Mouse (Mus musculus) forebrain, embryonic 14.5 days (tissue): Measurements from ENCODE around the gene Fkrp. TPM values are rescaled to one million over a fixed set of nuclear protein-coding genes. Genes with fewer than 3 reads are reported as not detected.
A peak's percentile ranks its signal among the peaks of the same experiment; 100 is the strongest.

Experiments
- ATAC-seq: fragments of 200-750 bp; cut with Nextera tagmentation; 2 replicates; pipeline ENCODE4 v1.8.0; 2017; ENCODE audit warnings: mild to moderate bottlenecking, moderate library complexity
- DNase-seq: peaks from one replicate; pipeline ENCODE4 v3.0.0-alpha.2; 2015; ENCODE audit warnings: low spot score
- H3K27ac ChIP-seq: fragments of 300-500 bp; sonication (generic); 2 replicates; pipeline ENCODE4 v1.5.1; 2014; ENCODE audit warnings: low read depth, mild to moderate bottlenecking, control low read depth, low read length, moderate library complexity
- H3K27me3 ChIP-seq: fragments of 300-500 bp; sonication (generic); replicated peaks from 2 replicates; pipeline ENCODE4 v1.6.1; 2014; ENCODE audit warnings: low read length, control low read depth, mixed read lengths; ENCODE audit not compliant: control insufficient read depth, insufficient read depth
- H3K36me3 ChIP-seq: fragments of 300-500 bp; sonication (generic); 2 replicates; pipeline ENCODE4 v1.6.1; 2014; ENCODE audit warnings: low read length, control low read depth; ENCODE audit not compliant: control insufficient read depth, insufficient read depth
- H3K4me1 ChIP-seq: fragments of 300-500 bp; sonication (generic); 2 replicates; pipeline ENCODE4 v1.6.1; 2014; ENCODE audit warnings: antibody characterized with exemption, low read length, control low read depth; ENCODE audit not compliant: control insufficient read depth, insufficient read depth
- H3K4me2 ChIP-seq: fragments of 300-500 bp; sonication (generic); 2 replicates; pipeline ENCODE4 v1.6.1; 2014; ENCODE audit warnings: mild to moderate bottlenecking, control low read depth, low read length
- H3K4me3 ChIP-seq: fragments of 300-500 bp; sonication (generic); 2 replicates; pipeline ENCODE4 v1.5.1; 2014; ENCODE audit warnings: low read depth, low read length, control low read depth
- H3K9ac ChIP-seq: fragments of 300-500 bp; sonication (generic); 2 replicates; pipeline ENCODE4 v1.6.1; 2014; ENCODE audit warnings: mild to moderate bottlenecking, low read length, control low read depth, moderate library complexity
- H3K9me3 ChIP-seq: fragments of 300-500 bp; sonication (generic); replicated peaks from 2 replicates; pipeline ENCODE4 v1.6.1; 2016; ENCODE audit warnings: low read length, control low read depth, mixed read lengths; ENCODE audit not compliant: control insufficient read depth
- WGBS: fragments of 180-500 bp; shearing (Covaris S2); extraction: QIAGEN DNeasy Blood & Tissue Kit; methylation state at CpG from one replicate; pipeline ENCODE4 v1.1.7; 2014; 5-methylcytosine and 5-hydroxymethylcytosine counted together
- polyA plus RNA-seq: library from polyadenylated mRNA; unstranded; fragments of >200 nt; fragmentation: Nextera tagmentation; extraction: Ambion mirVana; gene quantifications from 2 replicates; pipeline ENCODE4 v1.2.1, GENCODE M21; 2014

The Fkrp gene
- polyA plus RNA-seq, 1 experiment from 2014 or later = 26.4 TPM

DNA sequence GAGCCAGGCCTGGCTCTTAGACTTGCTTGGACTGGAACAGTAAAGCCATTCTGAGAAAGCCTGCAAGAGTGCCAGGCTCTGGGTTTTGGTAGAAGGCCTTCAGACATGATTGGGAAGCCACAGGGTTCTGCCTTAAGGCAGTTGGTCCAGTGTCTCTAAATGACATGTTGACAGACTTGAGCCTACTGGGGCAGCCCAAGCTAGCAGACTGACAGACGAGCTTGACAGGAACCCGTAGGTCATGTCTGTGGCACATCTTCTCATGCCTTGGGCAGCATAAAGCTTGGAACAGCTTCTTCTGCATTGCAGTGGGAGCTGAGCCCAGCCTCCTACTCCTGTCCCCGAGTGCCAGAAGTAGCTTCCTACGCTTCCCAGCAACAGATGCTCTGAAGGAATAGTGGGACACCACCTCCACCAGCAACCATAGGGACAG, 5.2 kb upstream of the Fkrp start:
- DNase-seq (no peak), ATAC-seq (no peak)
- Histone ChIP-seq H3K4me2 (no peak overlapping the region), H3K4me3 (no peak overlapping the region), H3K27me3 (no peaks in the 10 kb centered on the region), H3K36me3 (peaks cover 42% of the 10 kb centered on the region), H3K27ac (no peak overlapping the region), H3K9me3 (no peaks in the 10 kb centered on the region), H3K4me1 (peaks cover 27% of the 10 kb centered on the region), H3K9ac (no peak overlapping the region)
- 84% methylated on average over 4 of the region's 4 CpGs for WGBS

GRCm38 (mm10) chr7:16821091-16821490, 4.6 kb upstream of the Fkrp start:
- H3K27ac ChIP-seq = 0 out of 2 replicates have a peak overlapping the region, but pooled peaks have one; percentile 9
- H3K4me2 ChIP-seq = no peak overlapping the region
- peaks cover 36% of the 10 kb centered on the region for H3K36me3 ChIP-seq
- ATAC-seq (no peak), DNase-seq (no peak)
- 58% methylated on average over 3 of the region's 3 CpGs for WGBS
- no peak overlapping the region for H3K4me3 ChIP-seq
- H3K4me1 ChIP-seq = peaks cover 27% of the 10 kb centered on the region
- H3K9me3 ChIP-seq = no peaks in the 10 kb centered on the region
- H3K27me3 ChIP-seq = no peaks in the 10 kb centered on the region
- H3K9ac ChIP-seq = no peak overlapping the region

DNA sequence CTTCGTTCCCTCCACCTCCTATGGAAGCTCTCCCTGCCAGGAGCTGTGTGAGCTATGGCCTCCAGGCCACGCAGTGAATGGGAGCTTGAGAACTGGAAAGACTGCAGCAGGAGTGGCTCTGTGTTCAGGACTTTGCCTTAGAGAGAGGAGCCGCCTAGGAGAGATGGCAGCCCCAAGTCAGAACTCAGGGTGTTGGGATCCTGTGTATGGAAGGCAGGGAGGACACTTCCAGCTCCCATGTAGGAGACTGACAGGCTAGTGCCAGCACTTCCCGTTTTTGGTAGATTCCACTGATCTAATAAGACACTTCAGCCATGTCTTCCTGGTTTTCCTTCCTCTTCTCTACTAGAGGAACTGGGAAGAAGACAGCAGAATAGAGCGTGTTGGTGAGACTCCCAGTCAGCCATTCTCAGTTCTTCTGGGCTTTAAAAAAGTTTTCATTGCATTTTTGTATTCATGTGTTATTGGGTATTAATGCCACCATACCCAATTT, 3.8 kb upstream of the Fkrp start:
- H3K9ac ChIP-seq = no peak overlapping the region
- 84% methylated on average over 5 of the region's 5 CpGs for WGBS
- no peaks in the 10 kb centered on the region for H3K9me3 ChIP-seq
- no peak overlapping the region for H3K27ac ChIP-seq
- DNase-seq = no peak
- no peak overlapping the region for H3K4me3 ChIP-seq
- H3K36me3 ChIP-seq = peaks cover 28% of the 10 kb centered on the region
- ATAC-seq = no peak
- H3K4me2 ChIP-seq = no peak overlapping the region
- H3K4me1 ChIP-seq = peaks cover 31% of the 10 kb centered on the region
- no peaks in the 10 kb centered on the region for H3K27me3 ChIP-seq

- ATAC-seq (no peak), DNase-seq (no peak)
- WGBS = 81% methylated on average over 5 of the region's 5 CpGs
- Histone ChIP-seq H3K27me3 (no peaks in the 10 kb centered on the region), H3K27ac (no peak overlapping the region), H3K9ac (no peak overlapping the region), H3K9me3 (no peaks in the 10 kb centered on the region), H3K36me3 (peaks cover 23% of the 10 kb centered on the region), H3K4me3 (no peak overlapping the region), H3K4me1 (peaks cover 36% of the 10 kb centered on the region), H3K4me2 (no peak overlapping the region)
Measured at GRCm38 (mm10) chr7:16819794-16820193, 3.3 kb upstream of the Fkrp start.

DNA sequence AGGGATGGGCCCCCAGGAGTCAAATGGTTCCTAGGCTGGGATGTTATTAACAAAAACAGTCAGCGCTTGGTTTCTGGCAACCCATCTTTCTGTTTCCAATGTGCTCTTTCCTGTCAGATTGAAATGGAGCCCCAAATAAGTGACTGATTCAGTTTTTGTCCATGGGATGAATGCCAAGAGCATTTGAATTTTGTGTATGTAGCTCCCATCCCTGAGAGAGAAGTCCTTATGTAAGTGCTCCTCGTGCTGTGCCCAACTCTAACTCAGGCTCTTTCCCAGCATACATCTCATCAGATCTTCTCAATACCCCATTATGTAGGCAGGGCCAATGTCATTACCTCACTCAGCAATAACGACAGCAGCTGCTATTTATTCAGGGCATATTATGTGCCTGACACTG, 1.2 kb upstream of the Fkrp start:
- ATAC-seq (no peak), DNase-seq (peak; percentile 33)
- H3K9me3 ChIP-seq = no peaks in the 10 kb centered on the region
- H3K4me3 ChIP-seq = peak overlapping the region; percentile 99
- H3K27ac ChIP-seq = no peak overlapping the region
- H3K9ac ChIP-seq = peak overlapping the region; percentile 100
- peak overlapping the region; percentile 66 for H3K4me2 ChIP-seq
- H3K36me3 ChIP-seq = peaks cover 4% of the 10 kb centered on the region
- 28% methylated on average over 3 of the region's 3 CpGs for WGBS
- peaks cover 39% of the 10 kb centered on the region for H3K4me1 ChIP-seq
- no peaks in the 10 kb centered on the region for H3K27me3 ChIP-seq

GRCm38 (mm10) chr7:16816078-16816474, 456 bp downstream of the Fkrp start:
- Histone ChIP-seq H3K4me2 (peak overlapping the region; percentile 66), H3K27me3 (peaks cover 13% of the 10 kb centered on the region), H3K4me1 (peaks cover 39% of the 10 kb centered on the region), H3K36me3 (no peaks in the 10 kb centered on the region), H3K27ac (peak overlapping the region; percentile 99), H3K9me3 (no peaks in the 10 kb centered on the region), H3K4me3 (peak overlapping the region; percentile 99), H3K9ac (peak overlapping the region; percentile 100)
- 0% methylated on average over 36 of the region's 55 CpGs for WGBS
- peak; percentile 80 for ATAC-seq
- DNase-seq = peak; percentile 94

DNA sequence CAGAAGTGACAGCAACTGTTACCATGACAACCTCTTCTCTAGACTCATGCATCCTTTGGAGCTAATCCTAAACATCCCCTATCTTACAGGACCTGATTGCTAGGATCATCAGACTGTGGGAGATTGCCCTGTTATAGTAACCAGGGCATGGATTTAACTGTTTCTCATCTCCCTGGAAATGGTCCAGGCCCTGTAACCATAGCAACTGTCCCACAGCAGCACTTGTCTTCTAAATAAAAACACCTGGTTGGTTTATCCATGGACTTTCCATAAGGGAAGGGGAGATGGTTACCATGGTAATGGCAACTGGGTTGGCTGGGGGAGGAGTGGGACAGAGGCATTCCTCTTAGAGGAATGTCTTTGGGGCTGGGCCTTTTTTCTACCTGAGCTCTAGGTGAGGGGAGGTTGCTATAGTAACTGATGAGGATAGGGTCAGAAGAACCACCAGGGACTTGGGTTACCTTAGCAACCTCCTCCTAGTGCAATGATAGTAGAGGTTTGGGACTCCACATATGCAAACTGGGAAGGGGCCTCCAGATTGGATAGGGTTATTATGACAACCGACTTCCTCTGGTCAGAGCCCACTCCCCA, 1.1 kb downstream of the Fkrp start, which contains the start of gene Strn4:
Gene Strn4, plus strand, starts transcription at position 539 of the 591 bp plus-strand sequence.
- Histone ChIP-seq H3K9ac (peak within 1 kb of the TSS; percentile 100), H3K27ac (peak within 1 kb of the TSS; percentile 99), H3K4me2 (peak within 1 kb of the TSS; percentile 66), H3K4me1 (peaks cover 36% of the 10 kb centered on the region), H3K4me3 (peak within 1 kb of the TSS; percentile 99), H3K9me3 (no peaks in the 10 kb centered on the region), H3K27me3 (peaks cover 19% of the 10 kb centered on the region), H3K36me3 (0 out of 2 replicates have a peak, but pooled peaks cover 2% of the 10 kb centered on the region)
- ATAC-seq (peak; percentile 64), DNase-seq (peak; percentile 88)
- 8% methylated on average over 1 of the region's 1 CpGs for WGBS

DNA sequence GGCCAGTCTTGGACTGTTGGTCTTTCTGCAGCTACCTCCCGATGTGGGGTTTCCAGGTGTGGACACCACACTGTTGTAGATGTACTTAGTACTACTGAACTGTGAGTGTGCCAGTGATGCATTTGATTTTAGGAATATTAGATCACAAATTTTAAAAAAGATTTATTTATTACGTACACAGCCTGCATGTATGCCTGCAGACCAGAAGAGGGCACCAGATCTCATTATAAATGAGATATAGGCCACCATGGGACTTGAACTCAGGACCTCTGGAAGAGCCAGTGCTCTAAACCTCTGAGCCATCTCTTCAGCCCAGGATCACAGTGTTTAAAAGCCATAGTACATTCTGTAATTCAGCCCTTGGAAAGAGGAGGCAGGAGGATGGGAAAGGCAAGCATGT, 4.0 kb downstream of the Fkrp start:
- Histone ChIP-seq H3K4me1 (peaks cover 17% of the 10 kb centered on the region), H3K36me3 (peaks cover 18% of the 10 kb centered on the region), H3K27me3 (peaks cover 19% of the 10 kb centered on the region), H3K4me2 (no peak overlapping the region), H3K9ac (no peak overlapping the region), H3K4me3 (no peak overlapping the region), H3K9me3 (no peaks in the 10 kb centered on the region), H3K27ac (no peak overlapping the region)
- DNase-seq (no peak), ATAC-seq (no peak)
- 73% methylated on average over 2 of the region's 2 CpGs for WGBS

- peaks cover 19% of the 10 kb centered on the region for H3K27me3 ChIP-seq
- H3K4me3 ChIP-seq = peak overlapping the region; percentile 43
- no peaks in the 10 kb centered on the region for H3K9me3 ChIP-seq
- no peak for ATAC-seq
- WGBS = 12% methylated on average over 17 of the region's 17 CpGs
- peak overlapping the region; percentile 77 for H3K27ac ChIP-seq
- peaks cover 25% of the 10 kb centered on the region for H3K36me3 ChIP-seq
- peak overlapping the region; percentile 75 for H3K4me2 ChIP-seq
- peaks cover 13% of the 10 kb centered on the region for H3K4me1 ChIP-seq
- no peak for DNase-seq
- peak overlapping the region; percentile 63 for H3K9ac ChIP-seq
Measured at GRCm38 (mm10) chr7:16811649-16812070, 4.9 kb downstream of the Fkrp start.
